Mouse (Mus musculus) embryonic facial prominence, embryonic 14.5 days (tissue): ENCODE results near the gene Gramd1c. TPM values are rescaled to one million over a fixed set of nuclear protein-coding genes. Genes with fewer than 3 reads are reported as not detected.
A peak's percentile ranks its signal among the peaks of the same experiment; 100 is the strongest.

ENCODE experiments used
- ATAC-seq: fragments of 200-750 bp; cut with Nextera tagmentation; 2 replicates; pipeline ENCODE4 v1.8.0; 2017; ENCODE audit warnings: low read depth, moderate number of reproducible peaks, moderate TSS enrichment
- DNase-seq: peaks from one replicate; pipeline ENCODE4 v3.0.0-alpha.2; 2015; ENCODE audit warnings: low spot score
- H3K27ac ChIP-seq: fragments of 300-500 bp; sonication (generic); replicated peaks from 2 replicates; pipeline ENCODE4 v1.5.1; 2014; ENCODE audit warnings: low read depth, mild to moderate bottlenecking, low read length, moderate library complexity
- H3K27me3 ChIP-seq: fragments of 300-500 bp; sonication (generic); replicated peaks from 2 replicates; pipeline ENCODE4 v1.6.1; 2014; ENCODE audit warnings: low read length; ENCODE audit not compliant: control insufficient read depth, insufficient read depth
- H3K36me3 ChIP-seq: fragments of 300-500 bp; sonication (generic); 2 replicates; pipeline ENCODE4 v1.6.1; 2014; ENCODE audit warnings: low read length, mixed read lengths; ENCODE audit not compliant: control insufficient read depth, insufficient read depth
- H3K4me1 ChIP-seq: fragments of 300-500 bp; sonication (generic); 2 replicates; pipeline ENCODE4 v1.6.1; 2014; ENCODE audit warnings: antibody characterized with exemption, low read length; ENCODE audit not compliant: control insufficient read depth, insufficient read depth
- H3K4me2 ChIP-seq: fragments of 300-500 bp; sonication (generic); 2 replicates; pipeline ENCODE4 v1.6.1; 2014; ENCODE audit warnings: low read depth, mild to moderate bottlenecking, low read length, moderate library complexity, mixed read lengths
- H3K4me3 ChIP-seq: fragments of 300-500 bp; sonication (generic); 2 replicates; pipeline ENCODE4 v1.5.1; 2014; ENCODE audit warnings: low read depth, mild to moderate bottlenecking, low read length
- H3K9ac ChIP-seq: fragments of 300-500 bp; sonication (generic); 2 replicates; pipeline ENCODE4 v1.6.1; 2014; ENCODE audit warnings: low read depth, mild to moderate bottlenecking, low read length, moderate library complexity, mixed read lengths
- H3K9me3 ChIP-seq: fragments of 300-500 bp; sonication (generic); 2 replicates; pipeline ENCODE4 v1.6.1; 2016; ENCODE audit warnings: low read length; ENCODE audit not compliant: control insufficient read depth
- whole genome bisulfite sequencing: fragments of 180-500 bp; shearing (Covaris S2); extraction: QIAGEN DNeasy Blood & Tissue Kit; methylation state at CpG from one replicate; pipeline ENCODE4 v1.1.7; 2014; 5-methylcytosine and 5-hydroxymethylcytosine counted together
- polyA plus RNA-seq: library from polyadenylated mRNA; unstranded; fragments of >200 nt; fragmentation: Nextera tagmentation; extraction: Ambion mirVana; gene quantifications from 2 replicates; pipeline ENCODE4 v1.2.1, GENCODE M21; 2014

Gramd1c gene
- polyA plus RNA-seq, 1 experiment from 2014 or later = 7.7 TPM

DNA sequence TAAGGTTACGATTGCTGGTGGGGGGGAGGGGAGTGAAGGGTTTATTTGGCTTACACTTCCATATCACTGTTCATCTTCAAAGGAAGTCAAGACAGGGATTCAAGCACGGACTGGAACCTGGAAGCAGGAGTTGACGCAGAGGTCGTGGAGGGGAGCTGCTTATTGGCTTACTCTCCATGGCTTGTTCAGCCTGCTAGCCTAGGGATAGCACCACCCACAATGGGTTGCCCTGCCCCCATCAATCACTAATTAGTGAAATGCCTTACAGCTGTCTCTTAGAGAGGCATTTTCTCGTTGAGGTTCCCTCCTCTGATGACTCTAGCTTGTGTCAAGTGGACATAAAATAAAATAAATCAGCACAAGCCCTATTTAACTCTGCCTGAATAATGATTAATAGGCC, 52.1 kb downstream of the Gramd1c start:
- DNase-seq = no peak
- H3K4me1 ChIP-seq = no peaks in the 10 kb centered on the region
- no peaks in the 10 kb centered on the region for H3K36me3 ChIP-seq
- no peak overlapping the region for H3K9ac ChIP-seq
- H3K27ac ChIP-seq = no peak overlapping the region
- 58% methylated on average over 5 of the region's 5 CpGs for WGBS
- H3K4me2 ChIP-seq = no peak overlapping the region
- ATAC-seq = no peak
- H3K9me3 ChIP-seq = no peaks in the 10 kb centered on the region
- H3K27me3 ChIP-seq = no peaks in the 10 kb centered on the region
- H3K4me3 ChIP-seq = no peak overlapping the region

GRCm38 (mm10) chr16:44002086-44002485, 61.1 kb downstream of the Gramd1c start:
- Histone ChIP-seq H3K27me3 (no peaks in the 10 kb centered on the region), H3K4me2 (no peak overlapping the region), H3K9ac (no peak overlapping the region), H3K4me1 (no peaks in the 10 kb centered on the region), H3K9me3 (no peaks in the 10 kb centered on the region), H3K27ac (no peak overlapping the region), H3K4me3 (no peak overlapping the region), H3K36me3 (0 out of 2 replicates have a peak, but pooled peaks cover 3% of the 10 kb centered on the region)
- ATAC-seq (no peak), DNase-seq (no peak)
- WGBS = 69% methylated on average over 5 of the region's 5 CpGs

- Histone ChIP-seq H3K4me1 (no peaks in the 10 kb centered on the region), H3K9me3 (no peaks in the 10 kb centered on the region), H3K9ac (no peak overlapping the region), H3K36me3 (0 out of 2 replicates have a peak, but pooled peaks cover 3% of the 10 kb centered on the region), H3K27ac (no peak overlapping the region), H3K4me2 (no peak overlapping the region), H3K4me3 (no peak overlapping the region), H3K27me3 (no peaks in the 10 kb centered on the region)
- WGBS = 78% methylated on average over 5 of the region's 5 CpGs
- ATAC-seq = no peak
- no peak for DNase-seq
Measured at GRCm38 (mm10) chr16:43999541-43999940, 63.6 kb downstream of the Gramd1c start.

DNA sequence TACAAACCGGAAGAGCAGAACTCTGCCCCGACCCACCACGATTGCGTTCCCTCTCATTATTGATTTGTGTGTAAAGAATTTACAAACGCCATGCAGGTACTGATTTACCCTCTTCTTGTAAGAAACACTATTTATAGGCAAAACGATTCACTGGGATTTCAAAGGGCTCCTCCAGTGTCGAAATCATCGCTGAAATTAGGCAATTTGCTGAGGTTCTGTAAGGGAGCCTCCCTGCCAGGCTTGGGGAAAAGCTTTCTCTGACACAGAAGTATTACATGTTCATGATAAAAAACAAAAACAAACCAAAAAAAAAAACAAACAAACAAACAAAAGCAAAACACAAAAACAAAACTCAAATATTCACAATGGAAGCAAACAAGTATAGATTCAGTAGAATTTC, 64.0 kb downstream of the Gramd1c start:
- Histone ChIP-seq H3K27me3 (no peaks in the 10 kb centered on the region), H3K4me1 (no peaks in the 10 kb centered on the region), H3K9me3 (no peaks in the 10 kb centered on the region), H3K4me3 (no peak overlapping the region), H3K4me2 (no peak overlapping the region), H3K9ac (no peak overlapping the region), H3K36me3 (0 out of 2 replicates have a peak, but pooled peaks cover 3% of the 10 kb centered on the region), H3K27ac (no peak overlapping the region)
- 81% methylated on average over 8 of the region's 8 CpGs for WGBS
- DNase-seq (no peak), ATAC-seq (no peak)

- Histone ChIP-seq H3K27ac (no peak overlapping the region), H3K27me3 (no peaks in the 10 kb centered on the region), H3K9ac (no peak overlapping the region), H3K4me3 (no peak overlapping the region), H3K4me1 (no peaks in the 10 kb centered on the region), H3K36me3 (no peaks in the 10 kb centered on the region), H3K4me2 (no peak overlapping the region), H3K9me3 (no peaks in the 10 kb centered on the region)
- WGBS = 90% methylated on average over 3 of the region's 3 CpGs
- DNase-seq (no peak), ATAC-seq (no peak)
Measured at GRCm38 (mm10) chr16:43994623-43995022, 68.5 kb downstream of the Gramd1c start.

DNA sequence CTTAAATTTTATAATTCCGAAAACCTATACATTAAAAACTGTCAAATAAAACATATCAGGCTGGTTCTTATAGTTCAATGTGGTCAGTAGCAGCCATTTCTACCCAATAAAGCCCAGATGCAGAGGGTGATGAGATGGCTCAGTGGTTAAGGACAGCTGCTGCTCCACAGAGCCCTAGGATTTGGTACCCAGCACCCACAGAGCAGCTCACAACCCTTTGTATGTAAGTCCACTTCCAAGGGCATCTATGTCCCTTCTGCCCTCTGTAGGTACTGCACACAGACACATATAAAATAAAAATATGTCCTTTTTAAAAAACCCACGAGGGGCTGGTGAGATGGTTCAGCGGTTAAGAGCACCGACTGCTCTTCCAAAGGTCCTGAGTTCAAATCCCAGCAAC, 76.8 kb downstream of the Gramd1c start:
- Histone ChIP-seq H3K4me2 (no peak overlapping the region), H3K27ac (no peak overlapping the region), H3K4me3 (no peak overlapping the region), H3K9ac (no peak overlapping the region), H3K36me3 (no peaks in the 10 kb centered on the region), H3K4me1 (no peaks in the 10 kb centered on the region), H3K27me3 (no peaks in the 10 kb centered on the region), H3K9me3 (no peaks in the 10 kb centered on the region)
- DNase-seq (no peak), ATAC-seq (no peak)
- 88% methylated on average over 4 of the region's 4 CpGs for WGBS

DNA sequence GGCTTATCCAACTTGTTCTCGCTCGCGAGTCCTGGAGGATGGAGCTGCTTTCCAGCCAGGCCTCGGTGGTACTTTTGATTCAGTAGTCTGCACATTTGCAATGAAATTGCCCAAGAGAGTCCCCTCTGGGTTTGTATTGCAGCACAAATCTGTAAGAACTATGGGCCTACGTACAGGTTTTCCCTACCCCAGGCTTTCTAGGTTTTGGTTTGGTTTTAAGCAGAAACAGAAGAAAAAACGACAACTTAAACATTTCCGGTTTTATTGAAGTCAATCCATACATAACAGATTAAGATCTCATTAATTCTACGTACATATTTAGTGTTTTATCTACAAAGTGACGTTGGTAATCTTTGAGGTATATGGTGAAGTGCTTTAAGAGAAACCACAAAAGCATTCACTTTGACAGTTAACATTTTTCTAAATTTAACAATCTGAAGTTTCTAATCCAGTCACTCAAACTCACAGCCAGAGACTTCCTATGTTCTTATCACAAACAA, 83.0 kb downstream of the Gramd1c start:
- Histone ChIP-seq H3K9me3 (no peaks in the 10 kb centered on the region), H3K4me2 (peak overlapping the region; percentile 100), H3K27me3 (peaks cover 21% of the 10 kb centered on the region), H3K4me3 (peak overlapping the region; percentile 73), H3K36me3 (no peaks in the 10 kb centered on the region), H3K4me1 (no peaks in the 10 kb centered on the region), H3K9ac (peak overlapping the region; percentile 69), H3K27ac (no peak overlapping the region)
- ATAC-seq (no peak), DNase-seq (no peak)
- WGBS = 22% methylated on average over 9 of the region's 9 CpGs

GRCm38 (mm10) chr16:43979328-43980109, 83.6 kb downstream of the Gramd1c start, which contains the start of gene Zdhhc23:
Gene Zdhhc23 (minus strand): TSS chr16:43979791.
- ATAC-seq = peak; percentile 72
- 0% methylated on average over 15 of the region's 103 CpGs for WGBS

DNA sequence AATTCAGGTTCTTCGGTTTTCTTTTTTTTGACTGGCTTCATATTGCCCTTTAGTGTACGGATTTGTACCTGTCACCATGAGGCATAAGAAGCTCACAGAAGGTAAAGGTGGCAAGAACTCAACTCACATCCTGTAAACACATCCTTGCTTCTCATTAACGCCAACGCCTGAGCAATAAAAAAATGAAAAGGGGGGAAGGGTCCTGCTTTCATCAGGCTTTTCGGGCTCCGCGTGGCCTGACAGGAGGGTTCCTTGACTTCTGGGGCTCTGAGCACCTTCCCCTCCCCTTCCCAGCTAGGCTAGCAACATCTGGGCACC, 84.2 kb downstream of the Gramd1c start:
- H3K9me3 ChIP-seq = no peaks in the 10 kb centered on the region
- H3K27ac ChIP-seq = no peak overlapping the region
- H3K36me3 ChIP-seq = no peaks in the 10 kb centered on the region
- H3K27me3 ChIP-seq = peaks cover 21% of the 10 kb centered on the region
- WGBS = 11% methylated on average over 7 of the region's 7 CpGs
- peak overlapping the region; percentile 69 for H3K9ac ChIP-seq
- H3K4me1 ChIP-seq = no peaks in the 10 kb centered on the region
- ATAC-seq (no peak), DNase-seq (no peak)
- H3K4me2 ChIP-seq = peak overlapping the region; percentile 100
- H3K4me3 ChIP-seq = peak overlapping the region; percentile 73

More at GRCm38 (mm10) chr16:43979328-43980109, 83.6 kb downstream of the Gramd1c start, which contains the start of gene Zdhhc23:
- no peak within 1 kb of the TSS for H3K27ac ChIP-seq
- H3K9ac ChIP-seq = peak within 1 kb of the TSS; percentile 69
- H3K4me2 ChIP-seq = peak within 1 kb of the TSS; percentile 100
- peak within 1 kb of the TSS; percentile 73 for H3K4me3 ChIP-seq
- no peak for DNase-seq
- H3K27me3 ChIP-seq = peaks cover 21% of the 10 kb centered on the region
- no peaks in the 10 kb centered on the region for H3K9me3 ChIP-seq
- no peaks in the 10 kb centered on the region for H3K4me1 ChIP-seq
- no peaks in the 10 kb centered on the region for H3K36me3 ChIP-seq
